23 mouse cellular contexts compared by ENCODE assay signal in genomic region chr6:83697932-83698331, GRCm38 (mm10). TPM values are rescaled to one million over a fixed set of nuclear protein-coding genes. Genes with fewer than 3 reads are reported as not detected.
"Had no signal": no experiment of that assay in that cellular context is flagged by ENCODE, and none has a peak within 500 bp of the region (broad histone marks: within the 10 kb centered on the region; RNA-seq: fewer than 3 reads in every experiment).

No protein-coding gene starts in this region.

- H3K4me3 ChIP-seq: limb, embryonic 12.5 days; liver, embryonic 13.5 days; lung, embryonic 15.5 days; megakaryocyte, embryonic 14.5 days; midbrain, embryonic 12.5 days; myocyte; neural tube, embryonic 12.5 days had no signal

- H3K27ac ChIP-seq: limb, embryonic 12.5 days; liver, embryonic 13.5 days; lung, embryonic 15.5 days; macrophage; midbrain, embryonic 12.5 days; neural tube, embryonic 12.5 days had no signal

- H3K36me3 ChIP-seq: limb, embryonic 12.5 days; liver, embryonic 13.5 days; lung, embryonic 15.5 days; midbrain, embryonic 12.5 days; neural tube, embryonic 12.5 days had no signal

- H3K4me2 ChIP-seq: limb, embryonic 12.5 days; liver, embryonic 13.5 days; lung, embryonic 15.5 days; midbrain, embryonic 12.5 days; neural tube, embryonic 12.5 days had no signal

- DNase-seq: kidney, adult 18-20 months; kidney, postnatal 14 days; layer of hippocampus, adult 9-11 months; layer of hippocampus, postnatal 36 days; liver; liver, embryonic 13.5 days; liver, postnatal 0 days; lung, postnatal 14 days; thymus, adult 2 months; thymus, postnatal 25 days had no signal

- H3K9ac ChIP-seq: limb, embryonic 12.5 days; liver, embryonic 13.5 days; liver, postnatal 0 days; lung, embryonic 15.5 days; midbrain, embryonic 12.5 days; neural tube, embryonic 12.5 days had no signal

- H3K9me3 ChIP-seq: limb, embryonic 12.5 days; liver, embryonic 13.5 days; lung, embryonic 15.5 days; megakaryocyte, embryonic 14.5 days; midbrain, embryonic 12.5 days; neural tube, embryonic 12.5 days had no signal

- H3K4me1 ChIP-seq: liver, embryonic 13.5 days; midbrain, embryonic 12.5 days; neural tube, embryonic 12.5 days had no signal

- ATAC-seq: liver, postnatal 0 days had no signal

RNA-seq across cellular contexts. Expression of gene Vax2, which starts 13.1 kb away (rescaled TPM):
- total RNA-seq: layer of hippocampus, postnatal 36 days; left cerebral cortex, adult 8-10 months; left cerebral cortex, postnatal 36 days; midbrain, postnatal 0 days had no signal
- polyA plus RNA-seq: kidney, embryonic 14.5 days; liver, embryonic 13.5 days; liver, postnatal 0 days; lung, embryonic 15.5 days; macrophage; midbrain, postnatal 0 days; urinary bladder, adult 2 months had no signal

RNA-seq across cellular contexts. Expression of gene Cd207, which starts 20.3 kb away (rescaled TPM):
- total RNA-seq: layer of hippocampus, postnatal 36 days; left cerebral cortex, postnatal 36 days had no signal
- polyA plus RNA-seq: kidney, embryonic 14.5 days; limb, embryonic 12.5 days; lung, embryonic 15.5 days; macrophage; midbrain, embryonic 12.5 days; midbrain, postnatal 0 days; myocyte; neural tube, embryonic 12.5 days; testis, adult 2 months; urinary bladder, adult 2 months had no signal

RNA-seq across cellular contexts. Expression of gene Clec4f, which starts 41.9 kb away (rescaled TPM):
- total RNA-seq: layer of hippocampus, postnatal 36 days; left cerebral cortex, adult 8-10 months; left cerebral cortex, postnatal 36 days; midbrain, postnatal 0 days had no signal
- polyA plus RNA-seq: kidney, embryonic 14.5 days; limb, embryonic 12.5 days; lung, embryonic 15.5 days; macrophage; midbrain, embryonic 12.5 days; myocyte; neural tube, embryonic 12.5 days; urinary bladder, adult 2 months had no signal

RNA-seq across cellular contexts. Expression of gene Atp6v1b1, which starts 44.9 kb away (rescaled TPM):
- total RNA-seq: left cerebral cortex, adult 8-10 months; left cerebral cortex, postnatal 36 days had no signal
- polyA plus RNA-seq: limb, embryonic 12.5 days; liver, embryonic 13.5 days; liver, postnatal 0 days; macrophage; midbrain, embryonic 12.5 days; myocyte; neural tube, embryonic 12.5 days; urinary bladder, adult 2 months had no signal
